Mouse (Mus musculus) heart, postnatal 0 days (tissue): ENCODE measurements around the gene Tmem116. TPM values are rescaled to one million over a fixed set of nuclear protein-coding genes. Genes with fewer than 3 reads are reported as not detected.

ENCODE experiments used
- ATAC-seq: fragments of 200-750 bp; cut with Nextera tagmentation; 2 replicates; pipeline ENCODE4 v1.8.0; 2017; ENCODE audit warnings: low read depth, moderate number of reproducible peaks, moderate library complexity; ENCODE audit not compliant: insufficient read depth
- DNase-seq: peaks from one replicate; pipeline ENCODE4 v3.0.0-alpha.2; 2016; ENCODE audit warnings: low spot score
- H3K27ac ChIP-seq: fragments of 300-500 bp; sonication (generic); 2 replicates; pipeline ENCODE4 v1.5.1; 2014; ENCODE audit warnings: low read depth, mild to moderate bottlenecking
- H3K27me3 ChIP-seq: fragments of 300-500 bp; sonication (generic); 2 replicates; pipeline ENCODE4 v1.6.1; 2014; ENCODE audit warnings: low read length, mixed read lengths; ENCODE audit not compliant: control insufficient read depth, insufficient read depth
- H3K36me3 ChIP-seq: fragments of 300-500 bp; sonication (generic); replicated peaks from 2 replicates; pipeline ENCODE4 v1.6.1; 2014; ENCODE audit warnings: low read length, mixed read lengths; ENCODE audit not compliant: control insufficient read depth, insufficient read depth
- H3K4me1 ChIP-seq: fragments of 300-500 bp; sonication (generic); 2 replicates; pipeline ENCODE4 v1.6.1; 2014; ENCODE audit warnings: antibody characterized with exemption; ENCODE audit not compliant: control insufficient read depth, insufficient read depth
- H3K4me2 ChIP-seq: fragments of 300-500 bp; sonication (generic); 2 replicates; pipeline ENCODE4 v1.6.1; 2014; ENCODE audit warnings: low read depth, mild to moderate bottlenecking, low read length, moderate library complexity
- H3K4me3 ChIP-seq: fragments of 300-500 bp; sonication (generic); 2 replicates; pipeline ENCODE4 v1.5.1; 2014; ENCODE audit warnings: low read depth, low read length
- H3K9ac ChIP-seq: fragments of 300-500 bp; sonication (generic); replicated peaks from 2 replicates; pipeline ENCODE4 v1.6.1; 2014; ENCODE audit warnings: low read depth, low read length, mixed read lengths
- H3K9me3 ChIP-seq: fragments of 300-500 bp; sonication (generic); replicated peaks from 2 replicates; pipeline ENCODE4 v1.6.1; 2016; ENCODE audit warnings: low read length; ENCODE audit not compliant: control insufficient read depth
- CTCF ChIP-seq: IDR thresholded peaks from 2 replicates; pipeline ENCODE4 v1.5.1; 2016; ENCODE audit warnings: antibody characterized with exemption, control low read depth, low read depth
- EP300 ChIP-seq: IDR thresholded peaks from 2 replicates; pipeline ENCODE4 v1.6.1; 2016; ENCODE audit warnings: antibody characterized with exemption, low read depth
- WGBS: fragments of 180-500 bp; shearing (Covaris S2); extraction: QIAGEN DNeasy Blood & Tissue Kit; methylation state at CpG from one replicate; pipeline ENCODE4 v1.1.7; 2014; 5-methylcytosine and 5-hydroxymethylcytosine counted together
- polyA plus RNA-seq: library from polyadenylated mRNA; unstranded; fragments of >200 nt; fragmentation: Nextera tagmentation; extraction: Ambion mirVana; gene quantifications from 2 replicates; pipeline ENCODE4 v1.2.1, GENCODE M21; 2015
- total RNA-seq: library from RNA; depleted of rRNA; stranded (reverse); fragments of >200 nt; gene quantifications from 2 replicates; pipeline ENCODE4 v1.2.3, GENCODE M21; 2014; ENCODE audit warnings: low replicate concordance

Gene Tmem116
- total and polyA plus RNA-seq, 2 experiments from 2014 or later: 7.0 to 11.5 TPM

- H3K27ac ChIP-seq: no peak overlapping the region
- ATAC-seq (no peak), DNase-seq (peak; percentile 53)
- no peak overlapping the region for H3K4me2 ChIP-seq
- peaks cover 42% of the 10 kb centered on the region for H3K36me3 ChIP-seq
- no peak overlapping the region for H3K4me3 ChIP-seq
- no peaks in the 10 kb centered on the region for H3K9me3 ChIP-seq
- H3K27me3 ChIP-seq: no peaks in the 10 kb centered on the region
- peaks cover 27% of the 10 kb centered on the region for H3K4me1 ChIP-seq
- TF ChIP-seq EP300 (no peak), CTCF (peak; percentile 43)
- WGBS: 66% methylated on average over 6 of the region's 6 CpGs
- no peak overlapping the region for H3K9ac ChIP-seq
Observed at GRCm38 (mm10) chr5:121449976-121450375, 1.7 kb upstream of the Tmem116 start.

GRCm38 (mm10) chr5:121450476-121450875 is 1.2 kb upstream of the Tmem116 start:
- no peak overlapping the region for H3K4me2 ChIP-seq
- peaks cover 27% of the 10 kb centered on the region for H3K4me1 ChIP-seq
- TF ChIP-seq CTCF: no peak
- no peak for TF ChIP-seq EP300
- no peak for DNase-seq
- H3K9me3 ChIP-seq: no peaks in the 10 kb centered on the region
- no peak overlapping the region for H3K27ac ChIP-seq
- no peaks in the 10 kb centered on the region for H3K27me3 ChIP-seq
- H3K4me3 ChIP-seq: no peak overlapping the region
- WGBS: 81% methylated on average over 9 of the region's 9 CpGs
- H3K9ac ChIP-seq: no peak overlapping the region; the same call in 1 of the 2 replicates
- no peak for ATAC-seq
- peaks cover 37% of the 10 kb centered on the region for H3K36me3 ChIP-seq

GRCm38 (mm10) chr5:121451203-121451602 is 490 bp upstream of the Tmem116 start:
- Histone ChIP-seq H3K27ac (peak overlapping the region; percentile 99), H3K4me2 (peak overlapping the region; percentile 94), H3K4me1 (peaks cover 27% of the 10 kb centered on the region), H3K9me3 (no peaks in the 10 kb centered on the region), H3K4me3 (peak overlapping the region; percentile 73), H3K36me3 (peaks cover 32% of the 10 kb centered on the region), H3K27me3 (no peaks in the 10 kb centered on the region), H3K9ac (peak overlapping the region; percentile 78)
- ATAC-seq (no peak), DNase-seq (no peak)
- WGBS: 23% methylated on average over 8 of the region's 8 CpGs
- no peak for TF ChIP-seq CTCF
- TF ChIP-seq EP300: no peak

- peak; percentile 90 for ATAC-seq
Observed at GRCm38 (mm10) chr5:121452026-121452869, 555 bp downstream of the Tmem116 start, which contains the start of gene Erp29. Erp29 (minus strand) TSS chr5:121452506.

GRCm38 (mm10) chr5:121452906-121453305 is 1.2 kb downstream of the Tmem116 start:
- WGBS: 5% methylated on average over 9 of the region's 9 CpGs
- Histone ChIP-seq H3K9me3 (no peaks in the 10 kb centered on the region), H3K9ac (peak overlapping the region; percentile 86), H3K27ac (peak overlapping the region; percentile 99), H3K4me2 (peak overlapping the region; percentile 75), H3K4me1 (peaks cover 30% of the 10 kb centered on the region), H3K36me3 (peaks cover 15% of the 10 kb centered on the region), H3K4me3 (peak overlapping the region; percentile 73), H3K27me3 (no peaks in the 10 kb centered on the region)
- no peak for TF ChIP-seq CTCF
- no peak for TF ChIP-seq EP300
- peak; percentile 20 for ATAC-seq
- peak; percentile 53 for DNase-seq

More at GRCm38 (mm10) chr5:121452026-121452869, 555 bp downstream of the Tmem116 start, which contains the start of gene Erp29:
- peaks cover 21% of the 10 kb centered on the region for H3K36me3 ChIP-seq
- peak within 1 kb of the TSS; percentile 94 for H3K4me2 ChIP-seq
- H3K27me3 ChIP-seq: no peaks in the 10 kb centered on the region
- H3K27ac ChIP-seq: peak within 1 kb of the TSS; percentile 99
- peak; percentile 92 for DNase-seq
- TF ChIP-seq EP300: no peak
- no peaks in the 10 kb centered on the region for H3K9me3 ChIP-seq
- peaks cover 30% of the 10 kb centered on the region for H3K4me1 ChIP-seq
- WGBS: 1% methylated on average over 80 of the region's 97 CpGs
- H3K9ac ChIP-seq: peak within 1 kb of the TSS; percentile 86
- H3K4me3 ChIP-seq: peak within 1 kb of the TSS; percentile 73
